Mouse (Mus musculus): ENCODE measurements around the gene Vkorc1. TPM values are rescaled to one million over a fixed set of nuclear protein-coding genes. Genes with fewer than 3 reads are reported as not detected.
A peak's percentile ranks its signal among the peaks of the same experiment; 100 is the strongest.

Vkorc1 gene
- total RNA-seq, 2 experiments from 2014 or later = 22.1 to 22.6 TPM

DNA sequence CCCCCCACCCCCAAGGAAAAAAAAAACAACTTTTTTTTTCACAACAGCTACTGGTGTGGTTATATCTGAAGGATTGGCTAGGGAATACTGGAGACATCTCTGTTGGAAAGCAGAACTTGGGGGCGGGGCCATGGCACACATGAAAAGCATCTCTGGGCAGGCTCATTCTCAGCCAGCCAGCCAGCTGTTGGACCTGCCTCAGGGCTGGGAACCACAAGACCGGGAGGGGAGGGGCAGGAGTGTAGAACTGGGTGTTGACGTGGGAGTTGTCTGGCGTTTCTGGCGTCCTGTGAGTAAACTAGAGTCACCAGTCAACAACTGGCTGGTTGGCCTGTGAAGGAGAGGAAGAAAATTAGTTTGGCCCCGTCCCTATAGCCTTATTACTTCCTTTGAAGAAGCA is 9.5 kb downstream of the Vkorc1 start:
- DNase-seq = peak; percentile 67 to 71
- intact Hi-C loops (cut with DNase I) = no loop called here

DNA sequence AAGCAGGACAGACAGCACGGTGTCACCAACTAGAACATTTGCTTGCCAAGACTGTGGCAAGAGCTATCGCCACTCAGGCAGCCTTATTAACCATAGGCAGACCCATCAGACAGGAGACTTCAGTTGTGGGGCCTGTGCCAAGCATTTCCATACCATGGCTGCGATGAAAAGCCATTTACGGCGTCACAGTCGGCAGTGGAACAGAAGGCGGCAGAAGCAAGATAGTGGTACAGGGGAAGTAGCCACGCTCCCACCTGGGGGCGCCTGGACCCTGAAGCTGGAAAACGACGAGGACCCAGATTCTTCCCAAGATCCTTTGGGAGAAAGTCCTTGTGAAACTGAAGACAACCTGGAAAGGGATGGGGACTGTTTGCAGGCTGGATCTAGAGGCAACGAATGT is 15.0 kb downstream of the Vkorc1 start:
- intact Hi-C loops (cut with DNase I) = no loop called here
- no peak for DNase-seq

DNA sequence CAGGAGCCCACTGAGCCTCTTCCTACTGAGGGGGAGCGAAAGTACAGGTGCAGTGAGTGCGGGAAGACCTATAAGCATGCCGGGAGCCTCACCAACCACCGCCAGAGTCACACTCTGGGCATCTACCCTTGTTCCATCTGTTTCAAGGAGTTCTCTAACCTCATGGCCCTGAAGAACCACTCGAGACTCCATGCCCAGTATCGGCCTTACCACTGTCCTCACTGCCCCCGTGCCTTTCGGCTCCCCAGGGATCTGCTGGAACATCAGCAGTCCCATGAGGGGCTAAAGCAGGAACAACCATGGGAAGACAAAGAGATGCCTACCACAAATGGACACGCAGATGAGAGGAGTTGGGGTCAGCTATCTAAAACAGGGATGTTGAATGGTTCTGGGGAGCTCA is 16.1 kb downstream of the Vkorc1 start:
- intact Hi-C loops (cut with DNase I) = loop anchor here (2.0 to 5.0 kb wide), 2 partner anchors 16 to 102 kb away; partner anchors contain the start of genes Gm21974, Setd1a and Vkorc1
- DNase-seq = no peak

DNA sequence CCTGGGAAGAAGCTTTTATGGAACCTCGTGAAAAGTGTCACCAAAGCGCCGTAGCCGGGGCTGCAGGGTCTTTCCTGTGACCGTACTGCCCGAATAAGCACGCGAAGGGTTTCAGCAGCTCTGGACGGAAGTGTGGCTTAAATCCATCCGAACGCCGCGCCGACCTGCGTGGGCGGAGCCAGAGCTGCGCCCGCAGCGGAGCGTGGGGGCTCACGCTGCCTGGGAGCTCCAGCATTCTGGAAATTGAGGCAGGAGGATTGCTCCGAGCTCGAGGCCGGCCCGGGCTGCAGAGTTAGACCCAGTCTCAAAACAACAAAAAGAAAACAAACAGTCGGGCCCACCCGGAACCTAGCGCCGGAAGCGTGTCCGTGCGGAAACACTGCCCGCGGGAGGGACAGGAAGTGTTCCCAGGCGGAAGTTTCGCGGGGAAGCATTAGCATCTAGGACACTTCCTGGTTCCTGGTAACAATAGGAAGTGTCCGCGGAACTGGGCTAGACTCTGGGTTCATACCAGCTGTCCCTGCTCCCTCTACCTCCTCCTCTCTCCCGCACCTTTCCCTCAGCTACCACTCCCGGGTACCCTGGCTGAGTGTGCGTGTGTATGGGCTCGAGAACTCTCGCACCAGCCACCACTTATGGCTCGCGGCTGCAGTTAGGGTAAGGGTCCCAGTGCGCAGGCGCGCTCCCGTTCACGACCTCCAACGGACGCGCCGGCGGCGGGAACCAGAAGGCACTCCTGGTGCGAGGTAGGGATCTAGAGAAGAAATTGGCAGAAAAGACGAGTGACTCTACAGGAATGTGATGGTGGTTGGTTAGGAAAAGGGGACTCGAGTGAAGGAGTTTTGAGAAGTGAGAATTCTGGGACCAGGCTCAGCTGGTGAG is 18.7 kb downstream of the Vkorc1 start, which contains the start of gene Zfp668:
Gene Zfp668 (minus strand): TSS at position 362 of the 882 bp plus-strand sequence.
- peak; percentile 89 to 94 for DNase-seq
- intact Hi-C loops (cut with DNase I) = loop anchor here (5.0 kb wide), 1 partner anchor 99 kb away; the partner anchor contains the start of gene Setd1a

DNA sequence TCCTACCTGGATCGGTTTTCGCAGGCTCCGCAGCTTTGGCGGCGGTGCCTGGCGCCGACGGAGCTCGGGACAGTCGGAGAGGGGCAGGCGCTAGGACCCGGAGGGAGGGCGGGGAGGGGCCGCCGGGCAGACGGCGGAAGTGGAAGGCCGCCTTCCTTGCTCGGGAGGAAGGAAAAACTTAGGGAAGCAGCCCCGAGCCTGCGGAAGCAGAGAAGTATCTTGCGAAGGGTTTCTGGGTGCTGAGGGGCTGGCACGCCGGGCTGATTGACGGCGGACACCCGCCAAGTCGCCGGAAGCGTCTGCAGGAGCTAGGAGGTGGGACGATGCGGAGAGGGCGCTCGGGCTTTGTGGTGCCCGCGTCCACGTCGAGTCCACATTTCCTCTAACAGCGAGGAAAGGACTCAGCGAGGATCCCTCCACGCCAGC is 19.4 kb downstream of the Vkorc1 start, which contains the start of gene Zfp646:
Gene Zfp646 (plus strand): TSS at position 181 of the 426 bp plus-strand sequence.
- intact Hi-C loops (cut with DNase I) = loop anchor here (5.0 kb wide), 1 partner anchor 99 kb away; the partner anchor contains the start of gene Setd1a

DNA sequence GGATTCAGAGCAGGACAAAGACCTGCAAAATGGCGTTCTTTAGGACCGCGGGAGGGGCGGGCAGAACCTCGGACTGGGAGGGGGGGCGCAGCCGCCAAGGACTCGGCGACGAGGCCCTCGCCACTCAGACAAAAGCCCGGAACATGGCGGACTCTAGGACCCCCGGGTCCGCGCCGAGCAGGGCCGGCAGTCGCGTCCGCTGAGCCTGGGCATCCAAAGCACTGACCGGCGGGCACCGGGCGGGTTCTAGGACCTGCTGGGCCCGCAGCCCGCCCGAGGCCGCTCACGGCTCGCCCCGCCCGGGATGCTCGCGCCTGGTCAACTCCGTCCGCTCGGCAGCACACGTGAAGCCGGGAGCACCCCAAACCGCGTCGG is 19.8 kb downstream of the Vkorc1 start:
- peak; percentile 91 to 92 for DNase-seq
- intact Hi-C loops (cut with DNase I) = loop anchor here (1.0 to 5.0 kb wide), 3 partner anchors 34 to 98 kb away; partner anchors contain the start of genes Hsd3b7 and Setd1a

More for the DNA sequence above, 19.4 kb downstream of the Vkorc1 start, which contains the start of gene Zfp646:
- peak; percentile 74 to 85 for DNase-seq

DNA sequence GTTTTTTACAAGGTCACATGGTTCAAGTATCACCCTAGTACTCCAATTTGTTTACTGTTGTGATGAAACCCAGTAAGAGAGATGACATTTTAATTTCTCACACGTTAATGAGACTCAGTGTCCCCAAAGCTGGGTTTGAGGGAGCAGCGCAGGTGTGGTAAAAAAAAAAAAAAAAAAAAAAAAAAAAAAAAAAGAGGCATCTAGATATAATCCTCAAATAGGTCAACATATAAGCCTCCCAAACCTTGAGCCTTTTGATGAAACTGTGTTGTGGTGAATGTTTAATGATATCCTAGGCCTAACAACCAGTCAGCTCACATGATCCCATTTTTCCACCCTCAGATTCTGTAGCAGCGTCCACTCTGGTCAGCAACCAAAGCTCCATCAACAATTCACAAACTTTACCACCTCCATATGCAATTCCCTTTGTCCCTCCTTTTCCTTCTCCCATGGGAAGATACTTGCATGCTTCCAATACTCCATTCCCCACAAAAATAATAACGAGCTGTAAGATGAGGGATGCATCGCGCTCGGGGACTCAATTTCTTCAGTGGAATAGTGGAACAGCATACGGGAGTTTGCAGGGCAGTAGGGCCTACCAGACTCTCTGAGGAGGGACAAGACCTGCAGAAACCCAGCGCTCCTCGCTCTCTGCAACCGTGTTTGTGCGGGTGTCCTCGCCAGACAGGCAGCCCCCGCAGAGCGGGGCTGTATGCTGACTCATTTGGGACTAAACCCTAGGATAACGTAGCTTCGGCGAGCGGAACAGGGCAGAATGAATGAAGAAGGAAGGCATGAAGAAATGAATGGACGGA is 20.4 kb downstream of the Vkorc1 start:
- intact Hi-C loops (cut with DNase I) = loop anchor here (1.0 to 5.0 kb wide), 3 partner anchors 34 to 98 kb away; partner anchors contain the start of genes Hsd3b7 and Setd1a
- no peak for DNase-seq

DNA sequence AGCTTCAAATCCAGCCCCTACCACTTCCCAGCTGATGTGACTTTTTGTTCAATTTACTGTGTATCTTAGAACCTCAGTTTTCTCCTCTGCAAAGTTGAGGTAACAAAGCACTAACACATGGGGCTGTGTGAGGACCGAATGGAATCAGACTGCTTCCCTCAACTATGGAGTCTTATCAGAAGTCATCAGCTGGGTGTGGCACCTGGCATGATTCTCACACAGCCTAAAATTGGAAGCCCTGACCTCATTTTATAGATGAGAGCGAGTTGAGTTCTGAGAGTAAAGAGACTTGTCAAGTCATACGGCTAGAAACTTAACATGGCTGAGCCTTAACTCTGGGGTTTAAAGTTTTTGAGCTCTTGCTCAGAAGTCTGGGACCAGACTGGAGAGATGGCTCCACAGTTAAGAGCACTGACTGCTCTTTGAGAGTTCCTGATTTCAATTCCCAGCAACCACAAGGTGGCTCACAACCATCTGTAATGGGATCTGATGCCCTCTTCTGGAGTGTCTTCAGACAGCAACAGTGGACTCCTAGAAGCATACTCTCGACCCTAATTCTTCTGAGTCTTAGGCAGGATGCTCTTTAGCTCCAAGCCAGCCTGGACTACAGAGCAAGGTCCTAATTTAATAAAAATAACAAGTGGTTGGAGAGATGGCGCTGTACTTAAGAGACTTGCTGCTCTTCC is 25.1 kb downstream of the Vkorc1 start:
- DNase-seq = no peak
- intact Hi-C loops (cut with DNase I) = no loop called here

DNA sequence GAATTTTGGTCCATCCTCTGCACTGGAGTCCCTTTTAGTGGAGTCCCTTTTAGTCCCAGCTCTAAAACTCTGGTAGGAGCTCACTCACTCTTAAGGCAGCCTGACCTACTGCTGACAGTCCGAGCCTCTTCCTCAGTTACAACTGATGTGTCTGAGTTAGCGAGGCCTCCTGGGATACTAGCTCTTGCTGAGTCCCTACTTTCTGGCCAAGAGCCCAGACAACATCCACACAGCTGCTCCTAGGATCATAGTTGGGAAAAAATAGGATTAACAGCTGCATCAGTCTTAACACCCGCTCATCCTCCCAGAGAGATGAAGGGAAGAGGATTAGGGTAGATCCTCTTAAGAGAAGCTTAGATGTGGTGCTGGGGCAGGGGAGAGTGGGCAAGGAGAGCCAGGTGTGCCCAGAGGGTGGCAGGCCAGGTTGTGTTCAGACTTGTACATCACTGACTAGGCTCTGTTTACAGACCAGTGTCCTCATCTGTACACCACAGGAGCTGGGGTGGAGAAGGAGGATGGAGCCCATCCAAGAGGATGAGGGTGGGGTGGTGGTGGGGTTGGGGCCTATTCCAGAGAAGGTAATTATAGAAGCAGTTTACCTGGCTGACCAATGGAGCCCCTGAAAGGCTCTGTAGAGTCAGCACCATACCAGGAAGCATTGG is 26.1 kb downstream of the Vkorc1 start:
- no peak for DNase-seq
- intact Hi-C loops (cut with DNase I) = no loop called here

DNA sequence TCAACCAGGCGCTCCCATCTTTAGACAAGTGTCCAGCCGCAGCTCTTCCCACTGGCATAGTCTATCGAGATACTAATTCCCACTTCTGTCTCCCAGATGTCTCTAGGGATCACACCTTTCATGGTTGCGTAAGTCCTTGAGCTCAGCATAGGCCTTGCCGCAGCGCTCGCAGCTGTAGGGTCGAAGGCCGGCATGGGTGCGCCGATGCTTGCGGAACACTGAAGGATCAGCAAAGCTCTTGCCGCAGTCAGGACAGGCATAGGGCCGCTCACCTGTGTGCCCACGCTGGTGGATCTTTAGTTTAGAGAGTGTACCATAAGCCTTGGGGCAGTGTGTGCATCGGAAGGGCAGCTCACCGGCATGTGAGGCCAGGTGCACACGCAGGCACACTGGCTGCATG is 27.8 kb downstream of the Vkorc1 start:
- no peak for DNase-seq
- intact Hi-C loops (cut with DNase I) = no loop called here

DNA sequence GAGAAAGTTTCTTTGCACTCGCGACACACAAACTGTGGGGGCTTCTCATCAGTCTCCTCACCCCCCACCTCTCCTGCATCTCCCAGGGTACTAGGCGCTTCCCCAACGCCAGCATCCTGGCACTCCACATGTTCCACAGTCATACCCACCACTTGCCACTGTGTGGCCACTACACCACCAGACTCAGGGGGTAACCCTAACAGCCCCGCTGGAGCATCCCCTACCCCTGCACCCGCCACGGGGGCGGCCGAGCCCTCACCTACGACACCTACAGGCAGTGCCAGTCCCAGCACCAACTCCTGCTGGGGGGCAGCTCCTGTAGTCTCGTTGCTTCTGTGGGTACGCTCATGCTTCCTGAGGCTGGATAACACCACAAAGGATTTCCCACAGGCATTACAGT is 29.0 kb downstream of the Vkorc1 start:
- DNase-seq = no peak
- intact Hi-C loops (cut with DNase I) = no loop called here

DNA sequence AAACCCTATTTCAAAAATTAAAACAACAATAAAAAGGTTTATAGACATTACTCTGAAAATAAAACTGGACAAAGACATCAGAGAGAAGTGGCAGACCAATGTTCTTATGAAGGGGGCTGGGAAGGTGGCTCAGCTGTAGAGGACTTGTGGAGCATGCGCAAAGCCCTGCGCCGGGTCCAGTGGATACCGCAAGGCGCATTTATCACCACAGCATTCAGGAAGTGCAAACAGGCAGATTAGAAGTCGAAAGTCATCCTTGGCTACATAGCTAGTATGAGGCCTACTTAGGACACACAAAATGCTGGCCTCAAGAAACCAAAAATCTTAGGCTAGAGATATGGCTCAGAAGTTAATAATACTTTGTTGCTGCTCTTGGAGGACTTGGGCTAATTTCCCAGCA is 37.2 kb downstream of the Vkorc1 start:
- intact Hi-C loops (cut with DNase I) = no loop called here
- DNase-seq = no peak

DNA sequence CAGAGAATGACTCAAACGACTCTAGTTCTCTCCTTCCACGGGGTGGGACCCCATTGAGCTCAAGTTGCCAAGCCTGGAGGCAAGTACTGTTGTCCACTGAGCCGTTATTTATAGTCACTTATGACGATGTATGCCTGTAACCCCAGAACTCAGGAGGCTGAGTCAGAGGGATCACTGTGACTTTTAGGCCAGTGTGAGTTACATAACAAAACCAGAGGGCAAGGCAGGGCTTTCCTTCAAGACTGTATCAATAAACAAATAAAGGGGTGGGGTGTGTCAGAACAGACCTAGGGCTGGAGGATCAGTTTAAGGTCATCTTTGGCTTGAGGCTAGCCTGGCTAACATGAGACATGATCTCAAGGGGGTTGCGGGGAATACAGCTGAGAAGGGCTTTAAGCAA is 44.5 kb downstream of the Vkorc1 start:
- peak in 1 of 2 experiments; percentile 19 for DNase-seq

DNA sequence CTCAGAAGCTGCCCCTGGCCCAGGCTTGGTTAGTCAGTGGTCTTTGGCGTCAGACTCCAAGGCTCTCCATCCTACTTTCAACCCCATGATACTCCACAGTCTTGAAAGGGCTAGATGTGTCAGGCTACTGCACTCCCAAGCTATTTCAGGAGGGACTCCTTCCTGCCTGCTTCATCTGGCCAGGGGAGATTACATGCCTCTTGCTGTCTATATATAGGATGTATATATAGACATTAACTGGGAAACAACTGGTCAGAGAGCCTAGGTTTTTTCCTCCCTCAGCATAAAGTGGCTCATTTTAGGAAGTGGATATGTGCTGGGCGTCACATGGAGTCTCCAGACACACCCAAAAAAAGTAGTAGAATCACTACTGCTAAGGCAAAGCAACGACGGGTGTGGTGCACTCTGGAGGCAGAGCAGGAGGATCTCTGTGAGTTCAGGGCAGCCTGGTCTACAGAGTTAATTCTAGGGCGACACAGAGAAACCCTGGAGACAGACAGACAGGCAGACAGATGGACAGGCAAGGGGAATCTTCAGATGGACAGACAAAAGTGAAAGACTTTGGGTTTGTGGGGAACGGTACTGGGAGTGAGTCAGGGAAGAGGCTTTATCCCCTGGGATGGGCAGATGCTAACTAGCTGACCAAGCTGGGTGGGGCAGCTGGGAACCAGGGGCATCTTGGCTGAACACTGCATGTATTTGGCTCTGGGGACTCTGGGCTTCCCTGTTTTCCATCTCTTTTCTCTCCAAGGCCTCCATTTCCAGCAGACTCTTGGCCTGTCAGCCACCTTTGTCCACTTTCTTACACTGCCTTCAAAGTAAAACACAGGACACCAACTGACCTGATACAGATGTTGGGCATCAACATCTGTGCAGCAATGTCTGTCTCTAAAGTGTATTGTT is 45.2 kb downstream of the Vkorc1 start:
- peak in 1 of 2 experiments; percentile 15 for DNase-seq
- intact Hi-C loops (cut with DNase I) = no loop called here

More for the DNA sequence above, 44.5 kb downstream of the Vkorc1 start:
- intact Hi-C loops (cut with DNase I) = no loop called here

Other genes with a start within 250 kb of the Vkorc1 start
- 10 to 100 TPM; 34.6 to 35.8 TPM for gene Bcl7c, start 186.7 kb downstream of the Vkorc1 start, total RNA-seq (2021)
- gene Ctf1, start 182.9 kb downstream of the Vkorc1 start, total RNA-seq (2021) = 1 to 10 TPM; 7.7 to 9.4 TPM
- gene Ctf2, start 163.5 kb downstream of the Vkorc1 start, total RNA-seq (2021) = not detected
- gene Fbxl19, start 151.1 kb downstream of the Vkorc1 start, total RNA-seq (2021) = 1 to 10 TPM; 3.2 to 3.3 TPM
- gene Orai3, start 125.8 kb downstream of the Vkorc1 start, total RNA-seq (2021) = 10 to 100 TPM; 22.1 to 22.6 TPM
- 10 to 100 TPM; 22.2 to 24.0 TPM for gene Setd1a, start 118.9 kb downstream of the Vkorc1 start, total RNA-seq (2021)
- 1 to 10 TPM; 3.3 to 3.9 TPM for gene Gm49388, start 110.0 kb downstream of the Vkorc1 start, total RNA-seq (2021)
- 10 to 100 TPM; 12.6 to 13.1 TPM for gene Hsd3b7, start 95.0 kb downstream of the Vkorc1 start, total RNA-seq (2021)
- gene Stx4a, start 71.3 kb downstream of the Vkorc1 start, total RNA-seq (2021) = 10 to 100 TPM; 63.2 to 72.7 TPM
- 1 to 10 TPM in 1 of 2 experiments, under 1 TPM in 1; 0.53 to 1.1 TPM for gene Stx1b, start 71.1 kb downstream of the Vkorc1 start, total RNA-seq (2021)
- gene Zfp646, start 19.4 kb downstream of the Vkorc1 start, total RNA-seq (2021) = 10 to 100 TPM; 17.2 to 19.3 TPM
- gene Zfp668, start 18.8 kb downstream of the Vkorc1 start, total RNA-seq (2021) = 1 to 10 TPM; 3.9 to 4.3 TPM
- gene Prss53, start 4.6 kb downstream of the Vkorc1 start, total RNA-seq (2021) = 1 to 10 TPM in 1 of 2 experiments, under 1 TPM in 1; 0.81 to 1.1 TPM
- not detected for gene Gm21974, start 163 bp downstream of the Vkorc1 start, total RNA-seq (2021)
- 100 to 1,000 TPM; 113 to 120 TPM for gene Bckdk, start 8.5 kb upstream of the Vkorc1 start, total RNA-seq (2021)
- 10 to 100 TPM; 13.8 to 16.1 TPM for gene Kat8, start 16.9 kb upstream of the Vkorc1 start, total RNA-seq (2021)
- not detected for gene Prss8, start 34.5 kb upstream of the Vkorc1 start, total RNA-seq (2021)
- 1 to 10 TPM; 7.9 to 8.1 TPM for gene Prss36, start 51.1 kb upstream of the Vkorc1 start, total RNA-seq (2021)
- 100 to 1,000 TPM; 154 to 216 TPM for gene Fus, start 71.8 kb upstream of the Vkorc1 start, total RNA-seq (2021)
- gene Pycard, start 98.2 kb upstream of the Vkorc1 start, total RNA-seq (2021) = 1 to 10 TPM; 7.7 to 9.8 TPM
- gene Trim72, start 108.3 kb upstream of the Vkorc1 start, total RNA-seq (2021) = 100 to 1,000 TPM; 286 to 346 TPM
- 1 to 10 TPM; 7.1 to 7.3 TPM for gene Itgam, start 167.0 kb upstream of the Vkorc1 start, total RNA-seq (2021)
- not detected for gene Gm49368, start 167.1 kb upstream of the Vkorc1 start, total RNA-seq (2021)
- gene Itgax, start 233.9 kb upstream of the Vkorc1 start, total RNA-seq (2021) = under 1 TPM; 0.11 to 0.39 TPM

Data from heart, postnatal 36 days (tissue).